Mouse (Mus musculus): ENCODE data around the gene Adam30. TPM values are rescaled to one million over a fixed set of nuclear protein-coding genes. Genes with fewer than 3 reads are reported as not detected.

The Adam30 gene
- total and polyA plus RNA-seq, 2 experiments from 2014 or later: not detected

GRCm38 (mm10) chr3:98146471-98147410, 13.7 kb upstream of the Adam30 start:
- no peak overlapping the region for H3K4me3 ChIP-seq (ENCODE audit: low read depth, low read length)
- no peaks in the 10 kb centered on the region for H3K4me1 ChIP-seq (ENCODE audit: control insufficient read depth, insufficient read depth)
- H3K9ac ChIP-seq (replicated peaks; ENCODE audit: low read depth, low read length): no peak overlapping the region
- H3K27ac ChIP-seq (ENCODE audit: low read depth): no peak overlapping the region
- WGBS: 95% methylated on average over 29 of the region's 29 CpGs
- ATAC-seq (ENCODE audit: insufficient read depth, low read depth): no peak
- DNase-seq (ENCODE audit: low spot score): no peak
- H3K27me3 ChIP-seq (ENCODE audit: control insufficient read depth, insufficient read depth, low read length): no peaks in the 10 kb centered on the region
- H3K36me3 ChIP-seq (replicated peaks; ENCODE audit: control insufficient read depth, insufficient read depth, low read length): peaks cover 76% of the 10 kb centered on the region
- TF ChIP-seq EP300 (IDR thresholded peaks at IDR 0.05; ENCODE audit: low read depth) (no peak), CTCF (IDR thresholded peaks at IDR 0.05; ENCODE audit: low read depth) (no peak)
- no peaks in the 10 kb centered on the region for H3K9me3 ChIP-seq (replicated peaks; ENCODE audit: control insufficient read depth, low read length)
- no peak overlapping the region for H3K4me2 ChIP-seq (ENCODE audit: low read depth, low read length)

- no peaks in the 10 kb centered on the region for H3K9me3 ChIP-seq (replicated peaks; ENCODE audit: control insufficient read depth, low read length)
- no peak overlapping the region for H3K4me3 ChIP-seq (ENCODE audit: low read depth, low read length)
- peaks cover 67% of the 10 kb centered on the region for H3K36me3 ChIP-seq (replicated peaks; ENCODE audit: control insufficient read depth, insufficient read depth, low read length)
- H3K27me3 ChIP-seq (ENCODE audit: control insufficient read depth, insufficient read depth, low read length): no peaks in the 10 kb centered on the region
- H3K9ac ChIP-seq (replicated peaks; ENCODE audit: low read depth, low read length): no peak overlapping the region
- TF ChIP-seq CTCF (IDR thresholded peaks at IDR 0.05; ENCODE audit: low read depth): no peak
- TF ChIP-seq EP300 (IDR thresholded peaks at IDR 0.05; ENCODE audit: low read depth): no peak
- no peak for DNase-seq (ENCODE audit: low spot score)
- no peak overlapping the region for H3K27ac ChIP-seq (ENCODE audit: low read depth)
- ATAC-seq (ENCODE audit: insufficient read depth, low read depth): no peak
- 80% methylated on average over 14 of the region's 14 CpGs for WGBS
- no peak overlapping the region for H3K4me2 ChIP-seq (ENCODE audit: low read depth, low read length)
- no peaks in the 10 kb centered on the region for H3K4me1 ChIP-seq (ENCODE audit: control insufficient read depth, insufficient read depth)
Observed at GRCm38 (mm10) chr3:98147706-98148105, 12.7 kb upstream of the Adam30 start.

DNA sequence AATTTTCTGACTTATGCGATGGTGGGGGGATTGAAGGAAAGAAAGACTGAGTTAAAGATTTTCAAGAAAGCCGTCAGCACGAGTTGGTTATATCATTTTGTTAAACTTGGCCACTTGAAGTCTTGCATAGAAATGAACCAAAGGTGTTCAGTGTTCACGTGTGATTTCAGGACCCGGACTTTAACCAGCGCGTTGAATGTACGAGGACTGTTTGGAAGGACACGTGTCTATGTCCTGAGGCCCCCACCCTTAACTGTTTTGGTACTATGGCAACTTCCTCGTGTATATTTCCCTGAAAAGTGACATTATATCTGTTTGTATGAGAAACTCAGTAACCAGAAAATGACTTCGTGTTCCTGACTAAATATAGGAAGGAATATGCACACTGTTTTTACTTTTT, 10.5 kb upstream of the Adam30 start:
- no peaks in the 10 kb centered on the region for H3K4me1 ChIP-seq (ENCODE audit: control insufficient read depth, insufficient read depth)
- H3K9me3 ChIP-seq (replicated peaks; ENCODE audit: control insufficient read depth, low read length): no peaks in the 10 kb centered on the region
- DNase-seq (ENCODE audit: low spot score): no peak
- H3K9ac ChIP-seq (replicated peaks; ENCODE audit: low read depth, low read length): no peak overlapping the region
- H3K27me3 ChIP-seq (ENCODE audit: control insufficient read depth, insufficient read depth, low read length): no peaks in the 10 kb centered on the region
- H3K36me3 ChIP-seq (replicated peaks; ENCODE audit: control insufficient read depth, insufficient read depth, low read length): peaks cover 45% of the 10 kb centered on the region
- TF ChIP-seq CTCF (IDR thresholded peaks at IDR 0.05; ENCODE audit: low read depth) (no peak), EP300 (IDR thresholded peaks at IDR 0.05; ENCODE audit: low read depth) (no peak)
- H3K4me3 ChIP-seq (ENCODE audit: low read depth, low read length): no peak overlapping the region
- no peak overlapping the region for H3K27ac ChIP-seq (ENCODE audit: low read depth)
- no peak for ATAC-seq (ENCODE audit: insufficient read depth, low read depth)
- H3K4me2 ChIP-seq (ENCODE audit: low read depth, low read length): no peak overlapping the region
- WGBS: 92% methylated on average over 11 of the region's 11 CpGs

DNA sequence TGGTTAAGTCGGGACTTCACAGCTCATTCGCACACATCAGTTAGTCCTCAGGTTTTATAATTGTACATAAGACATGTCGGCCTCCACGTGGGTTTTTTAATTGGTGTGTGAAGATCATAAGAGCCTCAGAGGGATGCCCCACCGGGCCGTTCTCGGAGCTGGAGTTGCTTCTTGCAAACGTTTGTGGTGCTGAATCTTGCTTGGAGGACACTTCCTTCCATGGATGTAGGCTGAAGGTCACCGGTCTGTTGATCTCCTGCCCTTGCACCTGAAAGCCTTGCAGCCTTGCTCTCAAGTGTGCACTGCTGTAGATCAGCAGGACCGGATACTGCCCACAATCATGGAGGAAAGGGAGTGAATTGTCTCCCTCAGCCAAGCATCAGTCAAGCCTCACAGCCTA, 9.4 kb upstream of the Adam30 start:
- no peak overlapping the region for H3K4me2 ChIP-seq (ENCODE audit: low read depth, low read length)
- ATAC-seq (ENCODE audit: insufficient read depth, low read depth): no peak
- peaks cover 34% of the 10 kb centered on the region for H3K36me3 ChIP-seq (replicated peaks; ENCODE audit: control insufficient read depth, insufficient read depth, low read length)
- no peak for TF ChIP-seq CTCF (IDR thresholded peaks at IDR 0.05; ENCODE audit: low read depth)
- TF ChIP-seq EP300 (IDR thresholded peaks at IDR 0.05; ENCODE audit: low read depth): no peak
- H3K4me3 ChIP-seq (ENCODE audit: low read depth, low read length): no peak overlapping the region
- H3K9me3 ChIP-seq (replicated peaks; ENCODE audit: control insufficient read depth, low read length): no peaks in the 10 kb centered on the region
- no peaks in the 10 kb centered on the region for H3K4me1 ChIP-seq (ENCODE audit: control insufficient read depth, insufficient read depth)
- H3K9ac ChIP-seq (replicated peaks; ENCODE audit: low read depth, low read length): no peak overlapping the region
- H3K27ac ChIP-seq (ENCODE audit: low read depth): no peak overlapping the region
- DNase-seq (ENCODE audit: low spot score): no peak
- WGBS: 83% methylated on average over 10 of the region's 10 CpGs
- H3K27me3 ChIP-seq (ENCODE audit: control insufficient read depth, insufficient read depth, low read length): no peaks in the 10 kb centered on the region

- no peak for ATAC-seq (ENCODE audit: insufficient read depth, low read depth)
- no peak for DNase-seq (ENCODE audit: low spot score)
- no peaks in the 10 kb centered on the region for H3K9me3 ChIP-seq (replicated peaks; ENCODE audit: control insufficient read depth, low read length)
- no peak for TF ChIP-seq CTCF (IDR thresholded peaks at IDR 0.05; ENCODE audit: low read depth)
- TF ChIP-seq EP300 (IDR thresholded peaks at IDR 0.05; ENCODE audit: low read depth): no peak
- no peaks in the 10 kb centered on the region for H3K27me3 ChIP-seq (ENCODE audit: control insufficient read depth, insufficient read depth, low read length)
- H3K4me2 ChIP-seq (ENCODE audit: low read depth, low read length): no peak overlapping the region
- no peak overlapping the region for H3K9ac ChIP-seq (replicated peaks; ENCODE audit: low read depth, low read length)
- no peak overlapping the region for H3K27ac ChIP-seq (ENCODE audit: low read depth)
- no peaks in the 10 kb centered on the region for H3K4me1 ChIP-seq (ENCODE audit: control insufficient read depth, insufficient read depth)
- peaks cover 9% of the 10 kb centered on the region for H3K36me3 ChIP-seq (replicated peaks; ENCODE audit: control insufficient read depth, insufficient read depth, low read length)
- no peak overlapping the region for H3K4me3 ChIP-seq (ENCODE audit: low read depth, low read length)
Observed at GRCm38 (mm10) chr3:98153460-98153859, 7.0 kb upstream of the Adam30 start.
